In genomic region chr16:92824003-92824722, GRCm38 (mm10) we compare ENCODE assay signal across 11 mouse cellular contexts. TPM values are rescaled to one million over a fixed set of nuclear protein-coding genes. Genes with fewer than 3 reads are reported as not detected.
DNase-seq lines count a peak whose midpoint lies in the region; ATAC-seq and TF ChIP-seq lines count a peak whose summit lies in the region.
"Had no signal": no experiment of that assay in that cellular context is flagged by ENCODE, and none has a peak within 500 bp of the region (broad histone marks: within the 10 kb centered on the region; RNA-seq: fewer than 3 reads in every experiment).

No protein-coding gene starts in this region.

- intact Hi-C loops in left cerebral cortex, postnatal 14 days (cut with DNase I), result no loop called here

- H3K79me2 ChIP-seq in myocyte (ENCODE audit: control insufficient read depth, insufficient read depth), result peaks cover 66% of the 10 kb centered on the region

- H3K27me3 ChIP-seq in erythroblast, embryonic 14.5 days (ENCODE audit: control insufficient read depth), result no peaks in the 10 kb centered on the region
- H3K27me3 ChIP-seq in lung, postnatal 0 days (replicated peaks; ENCODE audit: insufficient read depth, low read length), result no peaks in the 10 kb centered on the region
- no peaks in the 10 kb centered on the region for H3K27me3 ChIP-seq in myocyte (ENCODE audit: control insufficient read depth, insufficient read depth, insufficient read length)
- no peaks in the 10 kb centered on the region for H3K27me3 ChIP-seq in neural tube, embryonic 15.5 days (replicated peaks)

- H3K9me3 ChIP-seq in erythroblast, embryonic 14.5 days (ENCODE audit: control insufficient read depth, low read length), result no peaks in the 10 kb centered on the region
- H3K9me3 ChIP-seq in lung, postnatal 0 days (ENCODE audit: low read length), result no peaks in the 10 kb centered on the region
- no peaks in the 10 kb centered on the region for H3K9me3 ChIP-seq in neural tube, embryonic 15.5 days (replicated peaks)
- H3K9me3 ChIP-seq: kidney, embryonic 15.5 days had no signal

- H3K27ac ChIP-seq in lung, postnatal 0 days (ENCODE audit: low read length), result no peak overlapping the region
- peak overlapping the region; percentile 55; the same call in 1 of the 2 replicates for H3K27ac ChIP-seq in brown adipose tissue, adult 24 weeks (replicated peaks; ENCODE audit: low read depth, low read length)
- H3K27ac ChIP-seq in neural tube, embryonic 15.5 days (replicated peaks), result no peak overlapping the region
- H3K27ac ChIP-seq: heart, adult 2 months; hindbrain, embryonic 14.5 days; kidney, embryonic 15.5 days had no signal

- TF ChIP-seq EP300 in lung, postnatal 0 days (IDR thresholded peaks at IDR 0.05), result no peak

- no peak for TF ChIP-seq CTCF in lung, postnatal 0 days (IDR thresholded peaks at IDR 0.05)

- H3ac ChIP-seq in myocyte (ENCODE audit: control insufficient read depth, insufficient read length), result peak overlapping the region; percentile 71

- ATAC-seq in erythroblast, adult 5-6 weeks (replicated peaks; ENCODE audit: low FRiP score, poor library complexity, severe bottlenecking), result no peak
- ATAC-seq in lung, postnatal 0 days, result no peak
- no peak for ATAC-seq in neural tube, embryonic 15.5 days (ENCODE audit: low FRiP score)

- TF ChIP-seq POLR2A in myocyte (IDR thresholded peaks at IDR 0.05; ENCODE audit: insufficient read length, low read depth), result peak; percentile 52

- peak overlapping the region; percentile 82 for H3K4me3 ChIP-seq in erythroblast, embryonic 14.5 days (replicated peaks)
- H3K4me3 ChIP-seq in lung, postnatal 0 days (ENCODE audit: low read depth, low read length), result no peak overlapping the region
- H3K4me3 ChIP-seq in brown adipose tissue, adult 24 weeks (ENCODE audit: insufficient read depth, low read depth, low read length), result peak overlapping the region; percentile 52
- peak overlapping the region; percentile 94 for H3K4me3 ChIP-seq in myocyte
- no peak overlapping the region for H3K4me3 ChIP-seq in neural tube, embryonic 15.5 days (replicated peaks)
- H3K4me3 ChIP-seq: heart, adult 2 months; kidney, embryonic 15.5 days had no signal

- H3K36me3 ChIP-seq in erythroblast, embryonic 14.5 days (ENCODE audit: control insufficient read depth), result peaks cover 36% of the 10 kb centered on the region
- H3K36me3 ChIP-seq in lung, postnatal 0 days (ENCODE audit: insufficient read depth, low read length), result no peaks in the 10 kb centered on the region
- peaks cover 11% of the 10 kb centered on the region for H3K36me3 ChIP-seq in myocyte (ENCODE audit: control insufficient read depth, insufficient read depth)
- H3K36me3 ChIP-seq in neural tube, embryonic 15.5 days, result no peaks in the 10 kb centered on the region
- H3K36me3 ChIP-seq: kidney, embryonic 15.5 days had no signal

- H3K4me2 ChIP-seq in lung, postnatal 0 days (replicated peaks; ENCODE audit: low read depth, low read length), result 0 out of 2 replicates have a peak overlapping the region, but pooled peaks have one; percentile 5
- peak overlapping the region; percentile 85 for H3K4me2 ChIP-seq in myocyte (ENCODE audit: low read depth)
- no peak overlapping the region for H3K4me2 ChIP-seq in neural tube, embryonic 15.5 days
- H3K4me2 ChIP-seq: hindbrain, embryonic 14.5 days; kidney, embryonic 15.5 days had no signal

- no peak overlapping the region for H3K9ac ChIP-seq in lung, postnatal 0 days (replicated peaks; ENCODE audit: low read depth)
- H3K9ac ChIP-seq in neural tube, embryonic 15.5 days (replicated peaks), result no peak overlapping the region
- H3K9ac ChIP-seq: hindbrain, embryonic 14.5 days; kidney, embryonic 15.5 days had no signal

- H3K4me1 ChIP-seq in erythroblast, embryonic 14.5 days (ENCODE audit: control insufficient read depth), result peaks cover 74% of the 10 kb centered on the region
- H3K4me1 ChIP-seq in lung, postnatal 0 days (ENCODE audit: insufficient read depth, low read depth, low read length), result no peaks in the 10 kb centered on the region
- no peaks in the 10 kb centered on the region for H3K4me1 ChIP-seq in brown adipose tissue, adult 24 weeks (ENCODE audit: control insufficient read depth, insufficient read depth, insufficient read length, low read length)
- peaks cover 21% of the 10 kb centered on the region; the same call in 1 of the 2 replicates for H3K4me1 ChIP-seq in neural tube, embryonic 15.5 days

- 70% methylated on average over 6 of the region's 6 CpGs for WGBS in lung, postnatal 0 days
- 75% methylated on average over 6 of the region's 6 CpGs for WGBS in neural tube, embryonic 15.5 days

- no peak for DNase-seq in lung, postnatal 0 days (ENCODE audit: low spot score)
- no peak for DNase-seq in lung, postnatal 25 days (ENCODE audit: low spot score)
- no peak for DNase-seq in left cerebral cortex, postnatal 14 days (ENCODE audit: low spot score in 2 of 2)

TF ChIP-seq in myocyte, 11 proteins besides CTCF, POLR2A, EP300 and RAD21:
- TF ChIP-seq USF1 (IDR thresholded peaks at IDR 0.05; ENCODE audit: low read depth) (no peak), SRF (IDR thresholded peaks at IDR 0.05; ENCODE audit: control insufficient read depth, insufficient read length, low read depth) (no peak), POLR2AphosphoS2 (IDR thresholded peaks at IDR 0.05; ENCODE audit: insufficient read length, low read depth) (peak; percentile 51), MYOG (IDR thresholded peaks at IDR 0.05; ENCODE audit: control insufficient read depth in 1 of 3, insufficient read depth in 1 of 3, insufficient read length in 2 of 3, low read depth in 2 of 3) (no peak), MYOD1 (IDR thresholded peaks at IDR 0.05; ENCODE audit: control insufficient read depth in 1 of 3, insufficient read length in 2 of 3, low read depth in 2 of 3) (no peak), TCF3 (IDR thresholded peaks at IDR 0.05; ENCODE audit: insufficient read length, low read depth) (no peak)

RNA-seq across cellular contexts. Expression of gene Runx1, which starts 1.8 kb away (rescaled TPM):
- polyA plus RNA-seq in erythroblast, embryonic 14.5 days (2012), result 4.3 and 4.6 TPM in 2 replicates
- total RNA-seq in erythroblast, adult 5-6 weeks (2015; ENCODE audit: low replicate concordance), result 112 and 155 TPM in 2 replicates
- 117 and 121 TPM in 2 replicates for total RNA-seq in erythroblast, adult 5-6 weeks (2017; ENCODE audit: low replicate concordance)
- 9.1 and 11.3 TPM in 2 replicates for polyA plus RNA-seq in lung, postnatal 0 days (2015; fragmentation: Nextera tagmentation; extraction: Ambion mirVana)
- polyA plus RNA-seq in brown adipose tissue, adult 24 weeks (2012; ENCODE audit: insufficient read depth, insufficient read length, missing spikeins), result 0.83 and 1.6 TPM in 2 replicates
- 38.8 TPM for polyA plus RNA-seq in myocyte (2012; fragmentation: generic; extraction: Trizol)
- total RNA-seq in left cerebral cortex, postnatal 14 days (2021), result 1 to 10 TPM; 1.4 to 1.8 TPM
- 2.9 and 12.2 TPM in 2 replicates for polyA plus RNA-seq in neural tube, embryonic 15.5 days (2015; fragmentation: Nextera tagmentation; extraction: Ambion mirVana)

Comparison
In these comparisons a context has a peak if more than half of its experiments do, and no peak if none do; other contexts are left out.
1. H3K4me3 ChIP-seq: peak in erythroblast, embryonic 14.5 days (single experiment), brown adipose tissue, adult 24 weeks (single experiment) and myocyte (single experiment); none in lung, postnatal 0 days (single experiment) and neural tube, embryonic 15.5 days (single experiment).